Mouse (Mus musculus) cerebellum, adult 11-12 months (tissue): ENCODE data around the gene Clns1a.

ENCODE experiments used
- DNase-seq: peaks from one replicate; pipeline ENCODE4 v3.0.0; 2022

The Clns1a gene

DNA sequence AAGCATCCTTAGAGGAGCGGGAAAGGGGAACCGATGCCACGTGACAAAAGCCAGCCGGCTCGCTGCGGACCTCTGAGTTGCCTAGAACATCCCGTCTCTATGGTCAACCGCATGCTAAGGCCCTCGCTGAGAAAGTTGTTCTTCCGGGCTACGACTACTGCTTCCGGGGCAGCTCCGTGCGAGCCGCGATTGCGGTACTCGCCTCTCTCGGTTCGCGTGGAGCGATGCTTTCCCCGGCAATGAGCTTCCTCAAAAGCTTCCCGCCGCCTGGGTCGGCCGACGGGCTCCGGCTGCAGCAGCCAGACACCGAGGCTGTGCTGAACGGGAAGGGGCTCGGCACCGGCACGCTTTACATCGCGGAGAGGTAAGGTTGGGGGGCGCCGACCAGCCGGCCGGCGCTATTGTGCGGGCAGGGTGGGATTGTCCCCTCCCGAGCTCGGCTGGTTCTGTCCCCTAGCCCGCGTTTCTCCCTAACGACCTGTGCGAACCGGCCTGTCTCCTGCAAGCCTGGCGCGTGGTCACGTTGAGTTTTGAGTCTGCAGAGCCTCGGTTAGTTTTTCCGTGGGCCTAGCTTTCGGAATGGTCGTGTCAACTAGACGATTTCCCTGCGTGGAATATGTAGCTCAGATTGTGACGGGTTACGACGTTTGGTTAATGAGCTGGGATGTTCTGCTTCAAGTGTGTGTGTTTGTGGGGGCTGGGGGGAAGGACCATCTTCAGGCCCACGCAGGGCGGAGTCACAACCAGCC is at the start of gene Clns1a:
Gene Clns1a (plus strand): TSS at position 129 of the 749 bp plus-strand sequence.
- peak; percentile 91 for DNase-seq

DNA sequence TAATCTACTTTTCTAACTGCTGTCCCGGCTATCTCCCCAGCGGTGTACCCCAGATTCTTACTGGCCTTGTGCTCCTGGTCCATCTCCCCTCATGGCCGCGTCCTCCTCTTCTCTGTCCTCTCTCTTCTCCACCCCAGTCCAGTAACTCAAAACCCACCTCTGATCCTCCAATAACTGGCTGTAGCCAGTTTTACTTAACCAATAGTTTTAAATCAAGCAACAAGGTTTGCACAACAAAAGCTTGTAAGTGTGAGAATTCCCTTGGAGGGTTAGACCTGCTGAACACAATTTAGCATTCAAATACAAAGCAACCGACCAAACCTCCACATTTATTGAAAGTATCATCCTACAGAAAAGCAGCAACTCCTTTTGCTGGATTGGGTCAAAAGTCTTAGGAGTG is 48.8 kb upstream of the Clns1a start:
- no peak for DNase-seq

DNA sequence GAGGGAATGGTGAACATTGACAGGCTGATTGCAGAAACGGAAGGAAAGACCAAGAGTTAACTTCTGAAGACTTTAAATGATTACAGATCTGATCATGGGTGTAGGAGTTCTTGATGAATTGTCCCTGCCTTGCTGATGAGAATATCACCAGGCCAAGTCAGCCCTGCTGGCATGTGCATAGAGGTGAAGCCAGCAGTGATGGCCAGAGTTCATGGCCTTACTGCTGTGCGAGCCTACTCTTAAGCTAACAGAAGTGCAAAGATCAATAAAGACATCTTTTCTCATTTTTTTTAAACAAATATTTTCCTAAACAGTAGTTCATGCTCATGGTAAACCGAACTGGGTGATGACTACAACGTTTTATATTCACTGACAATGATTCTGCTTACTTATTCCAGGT is 45.7 kb upstream of the Clns1a start:
- DNase-seq = no peak

DNA sequence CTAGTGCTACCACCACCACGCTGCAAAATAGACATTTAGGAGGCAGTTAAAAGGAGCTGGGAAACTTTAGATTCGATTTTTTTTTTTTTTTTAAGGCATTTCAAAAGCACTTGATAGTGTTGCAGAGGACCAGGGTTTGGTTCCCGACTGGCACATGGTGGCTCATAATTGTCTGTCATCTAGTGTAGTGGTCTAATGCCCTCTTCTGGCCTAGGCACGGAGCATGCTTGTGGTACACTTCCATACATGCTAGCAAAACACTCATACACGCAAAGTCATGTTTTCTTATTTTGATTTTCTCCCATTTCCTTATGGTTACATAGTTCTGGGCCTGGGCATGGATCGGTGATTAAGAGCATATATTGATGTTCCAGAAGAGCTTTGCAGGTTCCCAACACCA is 40.3 kb upstream of the Clns1a start:
- no peak for DNase-seq

DNA sequence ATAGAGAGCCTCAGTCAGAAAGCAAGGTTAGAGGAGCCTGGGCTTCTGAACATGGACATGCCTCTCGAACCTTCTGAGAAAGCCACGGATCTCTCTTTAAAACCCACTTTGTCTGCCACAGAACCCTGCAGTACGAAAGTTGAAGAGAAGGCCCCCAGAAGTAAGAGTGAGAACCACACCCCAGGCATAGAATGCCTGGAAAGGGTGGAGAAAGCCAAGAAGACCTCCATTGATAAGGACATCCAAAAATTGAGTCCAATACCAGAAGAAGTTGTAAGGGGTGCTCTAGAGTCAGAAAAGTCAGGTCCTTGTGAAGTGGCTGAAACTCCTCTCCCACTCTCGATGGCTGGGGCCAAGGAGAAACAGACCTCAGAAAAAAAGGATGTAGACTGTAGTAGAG is 34.8 kb upstream of the Clns1a start:
- no peak for DNase-seq

DNA sequence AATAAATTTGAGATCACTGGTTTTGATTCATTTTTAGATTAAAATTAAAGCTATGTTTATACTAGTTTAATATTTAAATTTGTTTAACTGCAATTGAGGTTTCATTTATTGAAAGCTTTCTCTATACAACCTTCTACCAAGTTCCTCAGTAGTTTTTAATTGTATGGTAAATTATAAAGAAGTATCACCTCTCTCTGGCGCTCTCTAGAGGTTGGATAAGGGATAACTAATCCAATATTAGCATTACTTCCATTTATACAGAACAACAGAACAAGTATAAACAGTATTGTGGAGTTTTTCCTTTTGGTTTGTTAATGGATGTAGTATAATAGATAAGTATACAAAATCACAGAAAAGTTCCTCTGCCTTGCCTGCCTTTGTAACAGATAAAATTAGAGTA is 17.2 kb upstream of the Clns1a start:
- no peak for DNase-seq

DNA sequence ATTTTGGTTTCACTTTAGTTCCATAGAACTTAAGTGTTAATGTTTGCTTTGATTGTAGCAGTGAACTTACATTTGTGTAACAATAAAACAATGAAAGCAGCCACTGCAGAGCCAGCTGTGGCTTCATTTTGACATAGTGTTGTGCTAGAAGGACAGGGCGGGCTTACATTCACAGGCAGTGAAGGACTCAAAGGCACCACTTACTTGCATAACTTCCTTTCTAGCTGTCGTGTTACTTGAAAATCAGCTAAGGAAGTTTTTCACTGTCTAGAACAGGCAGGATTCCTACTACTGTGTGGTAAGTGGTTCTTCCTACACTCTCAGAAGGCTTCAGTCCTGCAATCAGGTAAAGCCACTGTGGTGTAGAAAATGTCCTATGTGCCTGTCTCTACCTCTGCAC is 8.6 kb upstream of the Clns1a start:
- no peak for DNase-seq

DNA sequence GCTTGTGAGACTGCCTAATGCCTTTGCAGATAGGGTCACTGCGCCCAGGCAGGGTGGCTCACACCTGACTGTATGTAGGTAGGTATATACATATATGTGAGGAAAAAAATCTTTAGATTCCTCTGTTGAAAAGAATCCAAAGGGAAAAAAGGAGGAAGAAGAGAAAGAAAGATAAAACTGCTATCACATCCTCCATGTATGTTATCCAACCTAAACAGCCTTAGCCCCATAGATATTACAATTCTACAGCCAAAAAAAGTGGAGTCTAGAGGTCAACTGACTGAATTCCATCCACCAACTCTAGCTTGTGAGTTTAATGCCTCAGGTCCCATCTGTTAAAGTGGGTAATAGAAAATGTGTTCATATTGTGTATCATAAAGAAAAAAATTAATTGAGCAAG is 993 bp upstream of the Clns1a start:
- no peak for DNase-seq

DNA sequence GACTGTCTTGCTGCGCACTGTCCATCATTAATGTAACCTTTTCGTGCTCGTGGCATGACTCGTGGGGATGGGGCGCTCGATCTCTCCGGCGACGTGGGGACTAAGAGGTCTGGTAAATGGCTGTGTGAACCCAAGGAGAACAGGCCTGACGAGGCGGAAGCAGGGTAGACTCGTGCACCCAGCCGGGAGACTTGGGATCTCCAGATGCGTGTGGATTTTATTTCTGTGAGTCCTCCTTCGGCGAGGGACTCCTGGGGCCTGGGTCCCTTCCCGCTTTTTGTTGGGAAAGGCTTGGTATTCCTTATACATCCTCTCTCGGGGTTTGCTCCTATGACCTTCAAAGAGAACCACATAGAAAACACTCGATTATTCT is 315 bp upstream of the Clns1a start:
- no peak for DNase-seq

DNA sequence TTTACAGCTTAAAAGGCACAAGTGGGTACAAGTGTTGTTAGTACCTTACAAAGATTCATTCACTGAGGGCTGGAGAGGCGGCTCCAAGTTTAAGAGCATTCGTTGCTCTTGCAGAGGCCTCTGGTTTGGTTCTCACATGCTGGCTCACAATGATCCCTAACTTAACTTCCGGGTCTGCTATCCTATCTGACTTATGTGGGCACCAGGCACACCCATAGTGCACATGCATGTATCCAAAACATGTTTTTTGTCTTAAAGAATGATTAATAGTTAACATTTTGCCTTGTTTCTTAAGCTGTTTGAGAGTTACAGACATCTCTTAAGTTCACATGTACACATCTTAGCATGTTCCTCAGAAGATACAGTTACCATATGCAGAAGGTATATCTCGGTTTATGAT is 3.7 kb downstream of the Clns1a start:
- DNase-seq = no peak

DNA sequence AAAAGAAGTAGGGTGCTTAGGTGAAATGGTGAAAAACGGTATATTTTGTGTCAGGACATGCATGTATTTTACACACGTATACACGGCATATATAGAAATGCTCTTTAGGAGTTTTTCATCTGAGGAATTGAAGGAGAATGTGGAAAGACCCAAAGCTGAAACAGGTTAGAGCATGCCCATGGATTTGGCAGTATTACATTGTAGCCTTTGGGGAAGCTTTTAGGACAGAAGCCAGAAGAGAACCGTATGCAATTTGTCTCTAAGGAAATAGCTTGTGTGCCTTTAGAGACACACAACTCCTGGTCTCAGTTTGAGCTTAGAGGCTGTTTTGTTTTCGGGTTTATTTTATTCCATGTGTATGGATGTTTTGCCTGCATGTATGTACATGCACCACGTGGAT is 4.7 kb downstream of the Clns1a start:
- DNase-seq = no peak

DNA sequence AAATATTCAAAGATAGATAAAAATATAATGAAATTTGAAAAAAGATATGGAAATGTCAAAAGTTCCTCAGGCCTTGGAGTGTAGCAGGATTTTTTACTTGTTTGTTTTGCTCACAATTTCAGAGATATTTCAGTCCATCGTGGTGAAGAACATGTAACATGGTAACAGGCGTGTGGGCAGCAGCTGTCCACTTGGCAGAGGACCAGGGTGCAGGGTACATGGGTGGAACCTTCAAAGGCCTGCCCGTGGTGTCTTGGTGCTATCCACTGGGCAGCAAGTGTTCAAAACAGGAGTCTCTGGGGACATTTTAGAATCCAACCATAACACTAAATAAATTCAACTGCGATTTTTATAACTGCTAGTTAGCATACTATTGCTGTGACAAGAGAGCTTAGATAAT is 10.7 kb downstream of the Clns1a start:
- peak; percentile 31 for DNase-seq

DNA sequence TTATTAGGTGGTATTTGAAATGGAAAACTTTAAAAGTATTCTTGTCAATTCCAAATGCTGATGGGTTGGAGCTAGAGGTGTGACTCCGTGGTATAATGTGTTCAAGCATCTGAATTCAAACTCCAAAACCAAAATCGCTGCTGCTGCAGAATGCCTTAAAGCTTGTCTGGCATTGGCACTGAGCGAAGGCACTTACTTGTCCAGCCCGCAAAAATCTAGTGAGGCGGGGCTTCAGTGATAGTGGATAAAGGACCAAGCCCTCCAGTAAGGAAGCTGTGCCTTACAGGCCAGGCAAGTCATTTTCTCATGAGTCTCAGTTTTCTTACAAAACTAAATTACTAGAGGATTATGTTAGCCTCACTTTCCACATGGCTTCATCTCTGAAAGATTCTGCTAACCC is 11.4 kb downstream of the Clns1a start:
- no peak for DNase-seq

DNA sequence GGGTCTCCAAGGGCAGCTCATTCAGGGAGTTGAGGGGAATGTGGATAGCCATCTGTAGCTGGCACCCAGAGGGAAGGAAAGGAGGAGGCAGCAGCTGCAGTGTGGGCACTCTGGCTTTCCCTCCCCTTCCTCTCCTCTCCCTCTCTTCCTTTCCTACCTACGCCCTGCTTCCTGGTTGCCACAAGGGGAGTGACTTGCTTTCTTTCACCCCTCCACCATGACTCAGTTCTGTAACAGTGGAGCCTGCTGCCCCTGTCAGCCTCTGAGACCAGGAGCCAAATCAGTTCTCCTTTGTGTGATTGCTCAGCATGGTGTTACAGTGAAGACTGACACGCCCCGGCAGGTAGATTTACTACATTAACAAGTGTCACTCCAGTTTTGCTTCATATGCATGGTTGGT is 12.8 kb downstream of the Clns1a start:
- DNase-seq = no peak

DNA sequence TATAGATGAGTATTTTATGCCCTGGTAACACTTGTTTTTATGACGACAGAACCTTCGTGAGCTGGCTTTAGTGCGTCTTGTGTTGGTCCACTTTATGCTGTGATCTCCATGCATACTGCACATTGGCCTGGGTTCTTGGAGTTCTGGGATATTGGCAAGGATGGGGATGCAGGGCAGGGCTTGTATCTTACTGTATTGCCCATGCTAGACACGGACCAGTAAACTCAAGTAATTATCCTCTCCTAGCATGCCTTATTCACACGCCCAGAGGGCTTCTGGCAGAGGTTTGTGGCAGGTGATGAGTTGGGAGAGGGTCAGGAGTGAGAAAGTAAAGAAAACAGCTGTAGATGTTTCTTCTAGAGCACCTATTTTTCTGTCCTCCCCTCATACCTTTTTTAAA is 18.2 kb downstream of the Clns1a start:
- DNase-seq = no peak

DNA sequence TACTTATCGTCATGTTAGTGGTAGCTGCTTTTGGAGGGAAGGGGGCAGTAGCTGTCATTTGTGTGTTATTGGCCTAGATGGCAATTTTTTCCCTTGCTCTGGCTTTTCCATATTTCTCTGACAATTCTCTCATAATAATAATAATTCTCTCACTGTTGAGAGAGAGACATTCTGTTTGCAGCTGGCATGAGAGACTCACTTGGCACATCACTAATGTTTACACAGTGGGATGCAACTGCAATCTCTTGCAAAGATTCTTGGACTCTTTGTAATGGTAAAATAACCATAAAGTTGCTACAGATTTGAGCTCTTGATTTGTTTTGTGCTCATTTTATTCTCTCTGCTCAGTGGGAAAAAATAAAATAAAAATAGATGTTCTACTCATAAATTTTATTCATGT is 20.9 kb downstream of the Clns1a start:
- DNase-seq = no peak

DNA sequence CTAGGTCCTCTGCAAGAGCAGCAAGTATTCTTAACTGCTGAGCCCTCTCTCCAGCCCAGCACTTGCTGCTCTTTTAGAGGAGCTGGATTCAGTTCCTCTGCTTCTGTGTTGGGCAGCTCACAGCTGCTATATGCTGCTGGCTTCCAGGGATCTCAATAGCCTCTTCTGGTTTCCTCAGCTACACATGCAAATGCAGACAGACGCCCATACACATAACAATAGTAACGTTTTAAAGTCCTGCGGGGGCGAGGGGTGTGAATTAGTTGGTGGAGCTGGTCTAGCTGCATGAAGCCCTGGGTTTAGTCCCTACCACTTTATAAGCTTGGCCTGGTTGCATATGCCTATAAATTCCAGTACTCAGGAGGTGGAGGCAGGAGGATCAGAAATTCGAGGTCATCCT is 22.6 kb downstream of the Clns1a start:
- no peak for DNase-seq

DNA sequence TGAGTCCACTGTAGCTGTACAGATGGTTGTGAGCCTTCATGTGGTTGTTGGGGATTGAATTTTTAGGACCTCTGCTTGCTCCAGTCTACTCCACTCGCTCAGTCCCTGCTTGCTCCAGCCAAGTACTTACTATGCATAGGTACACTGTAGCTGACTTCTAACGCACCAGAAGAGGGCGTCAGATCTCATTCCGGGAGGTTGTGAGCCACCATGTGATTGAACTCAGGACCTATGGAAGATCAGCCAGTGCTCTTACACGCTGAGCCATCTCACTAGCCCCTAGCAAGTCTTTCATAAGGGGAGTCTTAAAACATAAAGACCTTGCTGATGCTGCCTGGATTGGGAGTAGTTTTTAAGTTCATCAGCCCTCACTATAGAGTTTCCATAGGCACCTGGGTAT is 23.7 kb downstream of the Clns1a start:
- no peak for DNase-seq

DNA sequence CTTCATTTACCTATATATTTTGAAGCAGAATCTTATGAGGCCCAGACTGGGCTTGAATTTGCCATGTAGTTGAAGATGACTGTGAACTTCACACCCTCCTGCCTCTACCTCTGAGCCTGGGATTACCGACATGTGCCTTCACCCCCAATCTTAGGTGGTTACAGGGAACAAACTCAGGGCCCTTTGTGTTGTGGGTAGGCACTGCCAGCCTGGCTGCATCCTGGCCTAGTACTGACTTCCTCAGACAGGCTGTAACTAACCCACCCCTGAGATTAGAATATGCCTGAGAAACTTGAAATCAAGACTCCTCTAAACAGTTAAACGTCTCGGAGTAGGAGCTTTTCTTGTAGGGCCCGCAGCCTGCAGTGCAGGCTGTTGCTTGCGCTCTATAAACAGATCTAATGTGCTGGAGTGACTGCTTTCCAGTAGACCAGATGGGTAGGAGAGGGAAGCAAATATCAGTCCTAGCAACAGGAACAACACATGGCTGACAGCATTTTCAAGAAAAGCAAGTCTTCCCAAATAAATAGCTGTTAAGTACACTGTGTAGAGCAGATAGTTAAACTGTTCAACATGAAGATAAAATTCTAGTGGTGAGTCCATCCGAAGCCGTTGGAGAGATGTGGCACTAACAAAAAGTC is 26.0 kb downstream of the Clns1a start:
- no peak for DNase-seq

DNA sequence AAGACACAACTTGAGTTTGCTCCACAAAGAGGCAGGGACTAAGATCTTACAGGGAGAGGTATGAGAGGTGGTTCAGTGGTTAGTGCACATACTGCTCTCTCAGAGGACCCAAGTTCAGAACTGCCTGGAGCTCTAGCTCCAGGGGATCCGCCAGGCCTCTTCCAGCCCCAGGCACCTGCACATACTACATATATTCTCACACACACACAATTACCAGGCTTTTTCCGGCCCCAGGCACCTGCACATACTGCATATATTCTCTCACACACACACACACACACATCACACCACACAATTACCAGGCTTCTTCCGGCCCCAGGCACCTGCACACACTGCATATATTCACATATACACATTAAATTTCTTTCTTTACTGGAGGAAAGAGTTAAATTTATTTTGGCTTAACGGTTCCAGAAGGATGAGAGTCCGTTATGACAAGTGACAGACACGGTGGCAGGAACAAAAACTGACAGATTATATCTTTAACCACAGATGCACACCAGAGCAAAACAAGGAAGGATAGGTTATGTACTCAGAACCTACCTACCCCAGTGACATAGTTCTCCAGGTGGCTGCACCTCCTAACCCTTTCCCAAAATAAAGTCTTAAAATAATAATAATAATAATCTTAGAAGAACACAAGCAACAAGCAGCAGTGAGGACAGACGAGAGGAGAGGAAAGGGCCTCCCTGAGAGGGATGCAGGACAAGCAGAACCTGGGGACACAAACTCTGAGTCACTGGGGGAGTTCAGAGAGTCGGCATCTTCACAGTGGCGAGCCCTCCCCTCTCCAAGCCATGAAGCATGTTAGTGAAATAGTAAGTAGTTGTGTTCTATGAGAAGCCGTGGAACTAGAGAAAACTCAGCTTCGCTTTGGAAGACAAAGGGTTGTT is 27.5 kb downstream of the Clns1a start:
- DNase-seq = no peak

DNA sequence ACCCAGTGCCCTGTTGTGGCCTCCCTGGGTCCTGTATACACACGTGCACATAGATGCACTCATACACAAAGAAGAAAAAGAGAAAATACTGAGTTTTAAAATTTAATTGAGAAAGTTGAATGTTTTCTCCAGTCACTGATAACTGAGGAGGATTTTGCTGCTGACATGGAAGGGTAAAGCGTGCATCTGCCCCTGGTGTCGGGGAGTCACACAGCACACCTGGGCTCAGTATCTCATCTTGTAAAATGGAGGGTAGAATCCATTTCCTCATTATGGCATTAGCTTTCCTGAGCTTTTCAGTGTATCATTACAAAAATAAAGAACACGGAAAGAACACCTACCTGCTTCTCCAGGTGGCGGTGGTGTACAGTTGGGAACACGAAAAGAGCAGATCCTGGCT is 29.0 kb downstream of the Clns1a start:
- DNase-seq = no peak

DNA sequence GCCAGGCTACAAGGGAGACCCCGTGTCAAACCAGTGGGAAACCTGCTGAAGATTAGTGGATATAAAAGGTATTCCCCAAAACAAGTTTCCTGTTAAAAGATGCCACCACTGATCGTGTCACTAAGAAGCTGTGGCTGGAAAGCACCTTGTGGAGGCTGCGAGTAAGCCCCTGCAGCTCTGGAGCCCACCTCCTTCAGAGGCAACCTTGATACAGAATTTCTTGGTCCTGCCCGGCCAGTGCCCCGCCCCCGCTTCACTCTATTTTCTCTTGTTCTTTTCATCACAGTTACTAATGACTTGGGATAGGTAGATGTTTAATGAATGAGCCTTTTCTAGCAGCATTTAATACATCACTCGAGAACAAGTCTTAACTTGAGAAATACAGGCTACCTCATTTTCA is 29.6 kb downstream of the Clns1a start:
- no peak for DNase-seq

DNA sequence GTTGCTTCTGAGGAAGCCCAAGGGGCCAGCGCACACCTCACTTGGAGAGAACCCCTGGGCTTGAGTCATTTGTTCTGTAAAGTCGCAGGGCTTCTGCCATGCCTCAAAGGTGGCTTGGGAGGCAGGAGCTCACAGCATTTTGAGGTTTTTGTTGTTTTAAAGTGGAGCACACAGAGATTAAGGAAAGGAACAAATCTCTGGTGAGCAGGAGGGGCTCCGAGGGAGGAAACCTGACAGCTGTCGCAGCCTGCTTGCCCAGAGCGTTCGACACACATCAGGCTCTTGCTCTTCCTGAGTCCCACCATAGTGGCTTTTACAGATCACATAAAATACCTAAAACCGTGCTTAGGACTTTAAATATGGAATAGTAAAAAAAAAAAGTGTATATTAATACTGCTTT is 30.3 kb downstream of the Clns1a start:
- DNase-seq = no peak
